Mouse (Mus musculus) naive thymus-derived CD4-positive, alpha-beta T cell, adult 2 months (primary cell): ENCODE results near the gene Dlgap1.

Source experiments
- DNase-seq: peaks from one replicate; pipeline ENCODE4 v3.0.0-alpha.2; 2011; ENCODE audit warnings: low read depth

Gene Dlgap1

DNA sequence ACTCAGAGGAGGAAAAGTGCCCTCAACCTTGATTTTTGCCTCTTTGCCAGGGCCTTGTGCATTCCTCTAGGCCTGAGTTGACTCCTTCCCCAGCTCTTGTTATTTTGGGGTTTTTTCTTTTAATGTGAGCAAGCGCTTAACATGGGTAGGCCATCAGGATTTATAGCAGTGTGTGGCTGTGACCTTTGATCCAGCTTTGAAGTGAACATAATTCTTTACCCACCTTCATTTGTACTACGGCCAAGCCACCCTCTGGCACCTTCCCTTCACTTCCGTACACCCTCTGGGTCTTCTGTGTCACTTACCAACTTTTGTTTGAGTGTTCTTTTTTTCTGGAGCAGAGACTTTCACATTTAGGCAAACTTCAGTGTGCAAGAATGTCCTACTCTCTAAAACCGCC lies 874.4 kb downstream of the Dlgap1 start:
- no peak for DNase-seq

DNA sequence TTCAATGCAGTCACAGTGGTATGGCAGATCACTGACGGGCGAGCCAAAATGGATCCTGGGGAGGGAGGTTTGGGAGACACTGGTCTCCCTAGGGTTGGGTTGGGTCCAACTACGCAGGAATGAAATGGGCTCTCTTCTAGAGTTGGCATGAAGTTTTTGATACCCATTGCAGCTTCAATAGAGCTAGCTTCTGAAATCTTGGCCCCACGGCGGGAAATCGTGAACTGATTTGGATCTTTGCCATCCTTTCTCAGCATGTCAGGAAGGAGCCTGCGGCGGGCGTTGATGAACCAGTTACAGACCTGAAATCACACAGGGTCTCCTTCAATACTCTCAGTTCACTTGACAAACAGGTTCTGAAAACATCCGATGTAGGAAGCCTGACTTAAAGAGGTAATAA lies 876.1 kb downstream of the Dlgap1 start:
- no peak for DNase-seq

DNA sequence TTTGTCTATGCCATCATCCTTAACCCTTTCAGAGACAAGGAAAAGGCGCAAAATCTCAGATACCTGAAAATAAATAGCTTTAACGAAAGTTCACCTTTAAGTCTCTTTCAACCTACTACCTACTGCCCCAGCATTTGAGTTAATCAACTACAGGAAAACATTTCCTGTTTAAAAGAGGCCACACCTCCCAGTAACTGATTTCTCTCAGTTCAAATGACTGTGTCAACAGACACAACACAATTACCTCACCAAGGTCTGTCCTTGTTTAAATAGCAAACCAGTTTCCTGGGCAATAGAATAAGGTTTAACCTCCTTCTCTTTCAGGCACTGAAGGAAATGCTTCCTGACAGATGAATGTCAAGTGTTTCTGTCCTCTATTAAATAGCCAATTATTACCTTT lies 876.7 kb downstream of the Dlgap1 start:
- DNase-seq: no peak

- DNase-seq: no peak
Measured at GRCm38 (mm10) chr17:70846111-70846644, 877.3 kb downstream of the Dlgap1 start.

GRCm38 (mm10) chr17:70847086-70847485 lies 878.2 kb downstream of the Dlgap1 start:
- DNase-seq: peak; percentile 83

DNA sequence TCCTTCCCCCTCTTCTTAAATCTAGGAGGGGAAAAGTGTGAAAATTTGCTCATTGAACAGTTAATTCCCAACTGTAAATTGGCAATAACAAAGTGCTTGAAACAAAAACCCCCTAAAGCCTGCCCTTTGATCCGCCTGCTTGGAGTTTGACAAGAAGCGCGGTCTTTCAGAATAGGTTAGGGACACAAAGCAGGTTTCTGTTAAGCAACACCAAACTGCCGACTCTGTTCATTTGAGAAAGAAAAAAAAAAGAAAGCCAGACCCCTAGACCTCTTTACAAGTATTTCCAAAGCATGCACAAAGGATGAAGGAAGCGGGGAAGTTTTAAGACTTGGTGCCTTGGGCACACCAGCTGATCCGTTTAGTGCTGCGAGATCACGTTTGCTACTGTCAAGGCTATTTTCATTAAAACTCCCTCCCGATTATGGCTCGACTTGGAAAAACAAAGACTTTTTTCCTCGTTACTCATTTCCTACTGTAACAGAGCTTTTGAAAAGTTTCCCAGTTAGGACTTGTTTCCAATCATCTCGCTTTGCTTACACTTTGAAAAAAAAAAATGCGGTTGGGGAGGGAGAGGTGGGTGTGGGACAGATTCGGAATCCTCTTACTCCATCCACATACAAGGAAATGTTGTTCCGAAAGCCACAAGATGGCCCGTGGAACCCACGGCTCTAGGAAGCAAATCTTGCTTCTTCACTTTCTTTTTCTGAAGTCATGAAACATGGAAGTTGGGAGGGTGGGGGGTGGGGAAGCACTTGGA lies 879.1 kb downstream of the Dlgap1 start:
- peak; percentile 60 for DNase-seq

DNA sequence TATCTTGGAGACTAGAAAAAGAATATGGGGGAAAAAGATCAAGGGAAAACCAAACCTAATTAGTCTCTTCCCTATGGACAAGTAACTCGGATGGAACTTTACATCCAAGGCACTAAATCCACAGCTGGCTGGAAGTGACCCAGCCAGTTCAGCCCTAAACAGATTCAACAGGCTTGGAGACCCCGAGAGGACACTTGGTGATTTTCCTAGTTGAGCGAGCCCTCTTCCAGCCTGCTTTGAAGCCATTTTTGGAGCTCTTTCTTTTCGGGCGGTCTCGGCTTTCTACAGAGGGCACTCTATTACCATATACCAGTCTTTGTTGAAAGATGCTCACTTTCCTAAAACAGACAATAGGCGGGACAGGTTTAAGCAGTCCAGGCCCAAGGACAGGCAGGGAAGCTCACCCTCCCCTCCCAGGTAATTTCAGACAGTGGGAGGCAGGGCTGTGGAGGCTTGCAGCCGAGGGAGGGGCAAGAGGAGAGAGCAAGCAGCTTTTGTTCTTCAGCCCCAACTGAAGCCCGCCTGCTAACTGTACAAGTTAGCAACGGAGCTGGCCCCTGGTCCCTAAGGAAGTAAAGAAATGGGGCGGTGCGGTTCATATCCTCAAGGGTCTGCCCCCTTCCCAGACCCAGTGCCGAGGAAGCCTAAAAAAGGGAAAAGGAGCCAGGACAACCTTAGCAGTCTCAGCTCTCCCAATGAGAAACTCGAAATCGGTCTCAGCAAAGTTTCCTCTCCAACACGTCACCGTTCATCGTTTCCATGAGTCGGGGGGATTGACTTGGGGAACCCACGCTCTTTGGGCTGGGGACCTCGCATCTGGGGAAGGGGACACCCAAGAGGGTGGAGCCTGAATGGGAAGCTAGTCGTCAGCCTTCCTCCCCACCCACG lies 879.9 kb downstream of the Dlgap1 start:
- peak; percentile 68 for DNase-seq

- DNase-seq: peak; percentile 91
Measured at GRCm38 (mm10) chr17:70849399-70850232, 880.7 kb downstream of the Dlgap1 start.

DNA sequence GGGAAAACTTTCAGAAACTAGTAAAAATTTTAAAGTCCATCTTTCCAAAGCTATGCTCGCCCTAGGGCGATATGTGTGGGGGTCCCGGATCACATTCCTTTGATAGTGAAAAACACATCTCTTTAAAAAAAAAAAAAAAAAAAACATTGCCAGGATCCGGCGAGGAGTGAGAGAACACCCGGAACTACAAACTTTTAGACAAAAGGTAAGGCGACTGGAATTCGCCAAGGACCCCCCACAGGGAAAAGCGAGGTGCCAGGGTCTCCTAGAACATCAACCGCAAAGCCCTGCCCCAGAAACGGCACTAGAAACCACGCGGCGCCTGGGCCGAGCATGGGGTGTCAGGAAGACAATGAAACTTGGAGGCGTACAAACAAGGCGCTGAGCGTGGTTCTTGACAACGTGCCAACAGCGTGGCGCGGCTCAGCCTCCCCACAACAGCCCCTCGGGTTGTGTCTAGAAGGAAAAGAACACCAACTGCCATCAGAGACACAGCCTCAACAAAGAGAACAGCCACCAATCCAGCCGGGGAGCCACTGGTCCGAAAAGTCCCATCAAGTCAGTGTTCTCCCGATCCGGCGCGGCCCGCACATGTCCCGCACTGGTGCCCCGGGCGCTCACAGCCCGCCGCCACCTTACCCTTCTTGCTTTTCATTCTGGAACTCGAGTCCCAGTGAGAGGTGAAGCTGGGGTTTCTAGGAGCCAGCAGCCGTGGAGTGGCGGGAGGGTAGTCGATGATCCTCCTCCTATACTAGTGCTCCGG lies 881.5 kb downstream of the Dlgap1 start:
- peak; percentile 83 for DNase-seq

- peak; percentile 79 for DNase-seq
Measured at GRCm38 (mm10) chr17:70850996-70851991, 882.4 kb downstream of the Dlgap1 start.

GRCm38 (mm10) chr17:70852011-70852685 lies 883.3 kb downstream of the Dlgap1 start:
- peak; percentile 92 for DNase-seq

DNA sequence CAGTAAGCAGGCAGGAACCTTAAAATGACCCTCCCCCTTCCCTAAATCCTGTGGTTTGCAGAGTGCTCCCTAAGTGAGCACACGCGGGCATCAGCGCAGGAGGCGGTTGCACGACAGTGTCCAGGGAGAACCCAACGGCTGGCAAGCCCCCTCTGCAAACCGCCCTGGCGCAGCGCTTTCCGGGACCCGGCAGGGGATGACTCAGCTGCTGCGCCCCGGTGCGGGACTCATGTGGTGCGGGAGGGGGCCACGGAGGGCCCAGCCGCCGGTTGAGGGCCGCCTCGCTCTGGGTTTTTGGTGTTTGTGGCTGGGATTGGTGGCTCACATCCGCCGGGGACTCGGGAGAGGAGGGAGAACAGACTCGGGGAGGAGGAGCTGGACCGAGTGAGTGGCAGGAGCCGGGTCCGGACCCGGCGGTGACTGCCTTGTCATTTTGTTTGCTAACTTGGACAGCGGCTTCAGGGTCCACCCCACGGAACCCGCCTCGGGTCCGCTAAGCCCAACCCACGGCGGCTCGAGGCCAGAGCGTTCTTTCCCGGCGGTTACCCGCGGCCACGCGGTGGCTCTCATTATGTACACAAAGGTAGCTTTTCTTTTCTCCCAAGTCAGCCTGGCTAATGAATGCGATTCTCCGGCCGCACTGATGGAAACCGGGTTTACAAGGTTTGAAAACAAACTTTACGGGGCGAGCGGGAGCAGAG lies 884.0 kb downstream of the Dlgap1 start:
- peak; percentile 61 for DNase-seq

DNA sequence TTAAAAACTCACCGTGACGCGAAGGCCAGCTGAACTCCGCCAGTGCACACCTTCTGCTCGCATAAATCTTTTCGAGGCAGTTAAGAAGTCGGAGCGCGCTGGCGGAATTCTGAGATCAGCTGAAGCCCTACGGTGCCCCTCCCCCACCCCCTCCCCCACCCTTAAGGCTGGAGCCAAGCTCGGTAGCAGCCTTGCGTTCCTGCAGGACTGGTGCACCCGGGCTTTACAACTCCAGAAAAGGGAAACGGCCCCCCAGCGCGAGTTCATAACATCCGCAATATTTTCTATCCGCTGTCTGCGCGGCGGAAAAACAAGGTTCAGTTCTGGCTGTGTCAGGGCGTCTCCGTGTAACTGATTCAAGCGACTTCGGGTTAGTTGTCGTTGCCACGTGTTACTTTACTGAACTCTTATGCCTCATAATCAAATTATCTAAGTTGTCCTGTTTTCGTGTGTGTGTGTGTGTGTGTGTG lies 884.6 kb downstream of the Dlgap1 start, which contains the start of gene Tgif1:
Gene Tgif1, minus strand, starts transcription at position 111 of the 470 bp plus-strand sequence.
- DNase-seq: peak; percentile 75

DNA sequence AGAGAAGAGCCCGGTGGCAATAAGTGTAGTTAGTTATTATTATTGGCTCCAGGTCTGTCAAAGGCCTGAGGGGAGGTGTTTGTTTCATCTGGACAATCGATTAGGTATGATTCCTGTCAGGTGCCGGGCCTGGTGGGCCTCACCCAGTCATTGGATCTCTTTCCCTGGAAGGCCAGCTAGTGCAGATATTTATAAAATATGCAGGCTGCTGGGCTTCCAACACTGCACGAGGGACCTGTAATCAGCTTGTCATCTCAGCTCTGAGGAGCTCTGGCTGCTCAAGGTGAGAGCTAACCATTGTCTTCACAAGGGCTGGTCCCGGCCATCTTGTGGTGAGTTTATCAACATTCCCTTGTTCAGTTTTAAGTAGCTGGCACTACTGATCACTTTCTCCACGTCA lies 885.1 kb downstream of the Dlgap1 start:
- peak; percentile 28 for DNase-seq

DNA sequence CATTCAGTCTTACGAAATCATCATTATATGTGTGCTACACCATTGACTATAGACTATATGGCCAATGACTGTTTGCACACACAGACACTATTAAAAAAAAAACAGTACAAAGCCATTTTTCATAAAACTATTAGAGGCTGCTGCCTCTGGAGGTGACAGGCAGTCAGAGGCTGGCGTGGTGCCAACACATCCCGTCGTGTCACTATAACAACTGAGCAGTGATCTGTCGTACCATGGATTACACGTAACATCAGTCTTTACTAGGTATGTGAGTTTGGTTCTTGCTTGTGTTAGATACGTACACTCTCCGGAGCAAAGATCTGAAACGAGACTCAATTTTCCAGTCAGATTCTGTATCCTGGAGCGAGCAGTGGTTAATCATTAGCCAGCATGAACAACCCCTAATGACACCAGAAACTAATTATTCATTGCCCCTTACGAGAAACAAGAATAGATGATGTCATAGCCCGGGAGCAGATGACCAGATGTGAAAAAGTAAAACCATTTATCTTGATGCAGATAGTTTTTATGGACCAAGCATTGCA lies 888.1 kb downstream of the Dlgap1 start:
- no peak for DNase-seq

DNA sequence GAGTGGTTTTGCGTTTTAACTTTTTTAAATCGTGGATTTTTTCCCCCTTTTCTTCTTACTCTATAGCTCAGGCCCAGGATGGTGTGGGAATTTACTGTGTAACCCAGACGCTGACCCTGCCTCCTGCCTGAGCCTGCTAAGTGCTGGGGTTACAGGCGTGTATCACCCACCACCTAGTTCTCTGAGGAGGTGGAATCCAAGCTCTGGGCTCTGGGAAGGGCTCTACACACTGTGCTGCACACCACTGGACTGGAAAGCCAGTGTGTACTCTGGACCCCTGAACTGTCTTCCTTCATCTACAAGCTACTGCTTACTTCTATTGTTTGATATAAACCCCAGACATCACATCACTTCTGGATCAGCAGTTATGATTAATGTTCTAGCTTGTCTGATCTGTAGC lies 889.9 kb downstream of the Dlgap1 start:
- DNase-seq: no peak

DNA sequence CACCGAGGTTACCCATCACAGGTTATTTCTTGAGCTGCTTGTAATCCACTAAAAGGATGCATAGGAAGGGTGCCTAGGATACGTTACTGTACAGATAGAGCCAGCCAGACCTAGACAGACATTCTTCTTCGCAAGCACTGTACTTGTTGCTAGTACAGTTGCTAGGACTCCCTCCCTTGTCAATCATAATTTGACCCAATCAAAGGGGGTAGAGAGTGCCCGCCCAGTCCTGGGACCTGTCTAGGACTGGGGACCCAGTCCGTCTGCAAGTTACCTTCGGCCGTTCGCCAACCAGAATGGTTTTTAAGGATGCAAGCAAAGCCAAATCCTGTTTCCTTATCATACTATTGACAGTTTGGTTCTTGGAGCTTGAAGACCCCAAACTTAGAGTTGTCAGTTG lies 895.2 kb downstream of the Dlgap1 start:
- DNase-seq: no peak

DNA sequence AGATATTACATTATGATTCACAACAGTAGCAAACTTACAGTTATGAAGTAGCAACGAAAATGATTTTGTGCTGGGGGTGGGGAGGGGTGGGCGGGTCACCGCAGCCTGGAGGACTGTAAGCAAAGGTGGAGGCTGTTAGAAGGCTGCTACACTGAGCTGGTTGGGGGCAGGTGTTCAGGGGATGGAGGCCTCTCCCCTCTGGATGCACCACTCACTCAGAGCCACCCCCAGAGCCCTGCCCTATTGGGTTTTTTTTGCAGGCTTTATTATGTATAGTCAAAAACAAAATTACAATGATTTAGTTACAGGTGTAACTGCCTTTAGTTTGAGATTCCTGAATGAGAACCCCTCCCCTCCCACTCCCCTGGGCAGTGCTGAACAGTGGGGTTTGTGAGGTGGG lies 895.8 kb downstream of the Dlgap1 start:
- DNase-seq: no peak
